Mouse (Mus musculus) neural tube, embryonic 11.5 days (tissue): ENCODE results near the gene Stap2. TPM values are rescaled to one million over a fixed set of nuclear protein-coding genes. Genes with fewer than 3 reads are reported as not detected.

ENCODE experiments used
- ATAC-seq: fragments of 200-750 bp; cut with Nextera tagmentation; 2 replicates; pipeline ENCODE4 v1.8.0; 2017; ENCODE audit warnings: moderate number of reproducible peaks, mild to moderate bottlenecking, moderate TSS enrichment, moderate library complexity; ENCODE audit not compliant: insufficient read depth, low FRiP score, low TSS enrichment
- DNase-seq: peaks from one replicate; pipeline ENCODE4 v3.0.0-alpha.2; 2015; ENCODE audit warnings: low spot score
- H3K27ac ChIP-seq: fragments of 300-500 bp; sonication (generic); 2 replicates; pipeline ENCODE4 v1.5.1; 2014; ENCODE audit warnings: low read depth, mild to moderate bottlenecking, low read length
- H3K27me3 ChIP-seq: fragments of 300-500 bp; sonication (generic); 2 replicates; pipeline ENCODE4 v1.6.1; 2014; ENCODE audit warnings: mild to moderate bottlenecking, low read length, mixed read lengths; ENCODE audit not compliant: control insufficient read depth, insufficient read depth
- H3K36me3 ChIP-seq: fragments of 300-500 bp; sonication (generic); 2 replicates; pipeline ENCODE4 v1.6.1; 2014; ENCODE audit warnings: mild to moderate bottlenecking, low read length, moderate library complexity, mixed read lengths; ENCODE audit not compliant: control insufficient read depth, insufficient read depth
- H3K4me1 ChIP-seq: fragments of 300-500 bp; sonication (generic); 2 replicates; pipeline ENCODE4 v1.6.1; 2014; ENCODE audit warnings: low read length, mixed read lengths; ENCODE audit not compliant: control insufficient read depth, insufficient read depth
- H3K4me2 ChIP-seq: fragments of 300-500 bp; sonication (generic); 2 replicates; pipeline ENCODE4 v1.6.1; 2014; ENCODE audit warnings: low read depth, mild to moderate bottlenecking, moderate library complexity
- H3K4me3 ChIP-seq: fragments of 300-500 bp; sonication (generic); 2 replicates; pipeline ENCODE4 v1.5.1; 2014; ENCODE audit warnings: low read depth, low read length
- H3K9ac ChIP-seq: fragments of 300-500 bp; sonication (generic); 2 replicates; pipeline ENCODE4 v1.6.1; 2014; ENCODE audit warnings: mild to moderate bottlenecking, low read length
- H3K9me3 ChIP-seq: fragments of 300-500 bp; sonication (generic); 2 replicates; pipeline ENCODE4 v1.6.1; 2016; ENCODE audit warnings: low read length; ENCODE audit not compliant: control insufficient read depth
- WGBS: fragments of 180-500 bp; shearing (Covaris S2); extraction: QIAGEN DNeasy Blood & Tissue Kit; methylation state at CpG from one replicate; pipeline ENCODE4 v1.1.7; 2014; 5-methylcytosine and 5-hydroxymethylcytosine counted together
- polyA plus RNA-seq: library from polyadenylated mRNA; unstranded; fragments of >200 nt; fragmentation: Nextera tagmentation; extraction: Ambion mirVana; gene quantifications from 2 replicates; pipeline ENCODE4 v1.2.1, GENCODE M21; 2014

Stap2 gene
- polyA plus RNA-seq: 5.4 and 6.3 TPM in 2 replicates

- H3K4me3 ChIP-seq: no peak within 1 kb of the TSS
- 49% methylated on average over 13 of the region's 13 CpGs for WGBS
- no peak within 1 kb of the TSS for H3K9ac ChIP-seq
- no peak for ATAC-seq
- DNase-seq: no peak
- H3K9me3 ChIP-seq: no peaks in the 10 kb centered on the region
- 0 out of 2 replicates have a peak, but pooled peaks cover 2% of the 10 kb centered on the region for H3K27me3 ChIP-seq
- H3K4me2 ChIP-seq: 0 out of 2 replicates have a peak within 1 kb of the TSS, but pooled peaks have one; percentile 2
- H3K36me3 ChIP-seq: no peaks in the 10 kb centered on the region
- H3K27ac ChIP-seq: no peak within 1 kb of the TSS
- peaks cover 10% of the 10 kb centered on the region for H3K4me1 ChIP-seq
Observed at GRCm38 (mm10) chr17:56005415-56006061, at the start of gene Stap2, which contains the start of gene Mpnd. TSS of gene Stap2 (minus strand) at chr17:56005584. TSS of gene Mpnd (plus strand) at chr17:56005711.

GRCm38 (mm10) chr17:56054938-56055337, 49.6 kb upstream of the Stap2 start:
- ATAC-seq (no peak), DNase-seq (no peak)
- H3K27me3 ChIP-seq: no peaks in the 10 kb centered on the region
- no peak overlapping the region for H3K4me2 ChIP-seq
- no peaks in the 10 kb centered on the region for H3K9me3 ChIP-seq
- H3K9ac ChIP-seq: no peak overlapping the region
- H3K36me3 ChIP-seq: peaks cover 18% of the 10 kb centered on the region
- no peaks in the 10 kb centered on the region for H3K4me1 ChIP-seq
- H3K27ac ChIP-seq: no peak overlapping the region
- H3K4me3 ChIP-seq: no peak overlapping the region

DNA sequence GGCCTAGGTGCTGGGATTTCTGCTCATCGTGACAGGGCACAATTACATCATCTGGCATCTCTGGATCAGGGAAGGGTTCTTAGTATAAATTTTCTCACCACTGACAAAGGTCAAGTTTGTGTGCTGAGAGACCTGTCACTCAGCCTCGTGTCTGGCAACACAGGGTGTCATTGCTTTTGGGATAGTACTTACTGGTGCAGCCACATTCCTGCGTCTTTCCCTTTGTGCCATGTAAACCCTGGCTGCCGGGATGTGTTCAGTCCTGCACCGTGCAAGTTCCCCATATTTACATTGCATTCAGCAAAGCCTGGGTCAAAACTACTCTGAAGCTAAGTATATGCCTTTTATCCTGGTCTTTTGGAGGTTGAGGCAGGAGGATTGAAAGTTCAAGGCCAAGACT, 46.0 kb upstream of the Stap2 start:
- H3K27me3 ChIP-seq: no peaks in the 10 kb centered on the region
- DNase-seq (no peak), ATAC-seq (no peak)
- 92% methylated on average over 5 of the region's 5 CpGs for WGBS
- H3K4me1 ChIP-seq: no peaks in the 10 kb centered on the region
- H3K27ac ChIP-seq: no peak overlapping the region
- no peak overlapping the region for H3K9ac ChIP-seq
- peaks cover 25% of the 10 kb centered on the region for H3K36me3 ChIP-seq
- H3K9me3 ChIP-seq: no peaks in the 10 kb centered on the region
- H3K4me3 ChIP-seq: no peak overlapping the region
- H3K4me2 ChIP-seq: no peak overlapping the region

DNA sequence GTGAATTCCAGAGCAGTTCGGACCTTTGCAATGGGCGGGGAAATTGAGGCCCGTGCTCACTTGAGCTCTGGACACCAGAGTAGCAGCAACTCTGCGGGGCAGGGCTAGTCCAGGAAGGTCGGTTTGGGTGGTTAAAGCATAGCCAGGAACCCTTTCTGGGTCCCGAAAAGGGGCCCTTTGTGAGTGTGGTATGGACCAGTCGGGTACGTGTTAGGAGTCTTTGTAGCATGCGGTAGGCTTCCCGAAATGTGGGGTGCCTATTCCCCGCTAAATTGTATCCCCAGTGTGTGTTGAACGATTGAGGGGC, 35.4 kb upstream of the Stap2 start:
- Histone ChIP-seq H3K4me2 (peak overlapping the region; percentile 80), H3K9me3 (no peaks in the 10 kb centered on the region), H3K9ac (peak overlapping the region; percentile 77), H3K4me3 (peak overlapping the region; percentile 68), H3K36me3 (no peaks in the 10 kb centered on the region), H3K27me3 (no peaks in the 10 kb centered on the region), H3K27ac (no peak overlapping the region), H3K4me1 (peaks cover 6% of the 10 kb centered on the region)
- DNase-seq (no peak), ATAC-seq (no peak)
- WGBS: under 1% methylated on average over 12 of the region's 12 CpGs

GRCm38 (mm10) chr17:56040030-56040856, 34.9 kb upstream of the Stap2 start, which contains the start of gene Chaf1a:
TSS of gene Chaf1a (plus strand) at chr17:56040439.
- peak; percentile 97 for DNase-seq
- ATAC-seq: peak; percentile 75
- 0% methylated on average over 68 of the region's 68 CpGs for WGBS
- H3K36me3 ChIP-seq: no peaks in the 10 kb centered on the region
- peak within 1 kb of the TSS; percentile 80 for H3K4me2 ChIP-seq
- H3K27ac ChIP-seq: peak within 1 kb of the TSS; percentile 1; the same call in 1 of the 2 replicates
- H3K4me3 ChIP-seq: peak within 1 kb of the TSS; percentile 68
- no peaks in the 10 kb centered on the region for H3K9me3 ChIP-seq
- peaks cover 9% of the 10 kb centered on the region for H3K4me1 ChIP-seq
- no peaks in the 10 kb centered on the region for H3K27me3 ChIP-seq
- peak within 1 kb of the TSS; percentile 77 for H3K9ac ChIP-seq

- no peak overlapping the region; the same call in 1 of the 2 replicates for H3K4me2 ChIP-seq
- no peak for DNase-seq
- H3K4me3 ChIP-seq: no peak overlapping the region
- H3K27me3 ChIP-seq: no peaks in the 10 kb centered on the region
- no peak for ATAC-seq
- WGBS: 82% methylated on average over 4 of the region's 4 CpGs
- no peaks in the 10 kb centered on the region for H3K36me3 ChIP-seq
- H3K9me3 ChIP-seq: no peaks in the 10 kb centered on the region
- no peak overlapping the region for H3K27ac ChIP-seq
- peaks cover 14% of the 10 kb centered on the region for H3K4me1 ChIP-seq
- H3K9ac ChIP-seq: no peak overlapping the region
Observed at GRCm38 (mm10) chr17:56039345-56039744, 34.0 kb upstream of the Stap2 start.

GRCm38 (mm10) chr17:56038583-56039261, 33.3 kb upstream of the Stap2 start:
- Histone ChIP-seq H3K9me3 (no peaks in the 10 kb centered on the region), H3K36me3 (no peaks in the 10 kb centered on the region), H3K27ac (no peak overlapping the region), H3K27me3 (no peaks in the 10 kb centered on the region), H3K9ac (no peak overlapping the region), H3K4me3 (no peak overlapping the region), H3K4me1 (peaks cover 14% of the 10 kb centered on the region), H3K4me2 (no peak overlapping the region)
- WGBS: 91% methylated on average over 8 of the region's 8 CpGs
- DNase-seq (no peak), ATAC-seq (no peak)

- no peaks in the 10 kb centered on the region for H3K36me3 ChIP-seq
- DNase-seq: no peak
- H3K4me2 ChIP-seq: peak overlapping the region; percentile 51
- 36% methylated on average over 13 of the region's 13 CpGs for WGBS
- H3K9ac ChIP-seq: no peak overlapping the region; the same call in 1 of the 2 replicates
- H3K4me3 ChIP-seq: peak overlapping the region; percentile 16; the same call in 1 of the 2 replicates
- H3K27me3 ChIP-seq: no peaks in the 10 kb centered on the region
- H3K27ac ChIP-seq: no peak overlapping the region
- H3K9me3 ChIP-seq: no peaks in the 10 kb centered on the region
- peak; percentile 13 for ATAC-seq
- peaks cover 13% of the 10 kb centered on the region for H3K4me1 ChIP-seq
Observed at GRCm38 (mm10) chr17:56036901-56037287, 31.5 kb upstream of the Stap2 start.
